Mouse (Mus musculus) ES-E14 (cell line): ENCODE results near the gene C2cd3.

Source experiments
- HCFC1 ChIP-seq: IDR thresholded peaks from 2 replicates; pipeline ENCODE4 v1.6.1; 2012; ENCODE audit warnings: low read length, inconsistent platforms, borderline replicate concordance; ENCODE audit not compliant: insufficient read depth
- MAFK ChIP-seq: IDR thresholded peaks from 2 replicates; pipeline ENCODE4 v1.6.1; 2014; ENCODE audit warnings: mild to moderate bottlenecking, low read depth, low read length, inconsistent platforms; ENCODE audit not compliant: insufficient read depth
- ZNF384 ChIP-seq: IDR thresholded peaks from 2 replicates; pipeline ENCODE4 v1.6.1; 2012; ENCODE audit warnings: low read depth, low read length, inconsistent platforms

- no peak for TF ChIP-seq MAFK
- no peak for TF ChIP-seq ZNF384
- TF ChIP-seq HCFC1 = no peak
Measured at GRCm38 (mm10) chr7:100474680-100475079, 102.6 kb downstream of the C2cd3 start.
